In the genomic region with DNA sequence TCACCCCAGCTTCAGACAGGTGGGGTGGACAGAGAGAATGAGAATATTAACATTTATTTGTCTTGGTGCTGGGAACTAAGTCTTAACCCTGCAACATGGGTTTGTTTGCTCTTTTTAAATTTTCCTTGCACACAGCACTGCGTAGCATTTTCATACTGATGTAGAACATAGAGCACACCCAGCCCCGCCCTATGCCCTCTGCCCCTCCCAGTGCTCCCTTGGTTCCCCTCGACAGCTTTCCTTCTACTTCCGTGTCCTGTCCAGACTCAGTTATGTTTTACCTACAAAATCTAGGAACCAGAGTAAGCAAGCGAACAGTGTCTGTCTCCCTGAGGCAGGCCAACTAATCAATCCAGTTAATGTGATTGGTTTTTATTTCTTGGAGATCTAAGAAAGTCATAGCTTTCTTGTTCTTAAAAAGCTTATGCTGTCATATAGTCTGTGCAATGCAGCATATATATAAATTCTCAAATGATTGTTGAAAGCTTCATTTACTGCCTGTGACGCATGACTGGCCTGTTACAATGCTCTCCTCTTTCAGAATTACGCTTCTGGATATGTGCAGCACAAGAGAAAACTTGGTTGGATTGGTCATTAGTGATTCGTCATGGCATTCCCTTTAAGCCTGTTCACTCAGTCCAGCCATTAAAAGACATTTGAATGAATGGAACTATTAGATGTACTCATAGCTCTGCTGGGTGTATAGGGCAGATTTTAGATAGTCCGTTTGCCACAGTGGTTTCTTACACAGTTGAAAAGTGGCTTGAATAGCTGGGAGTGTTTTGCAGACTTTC, we compare ENCODE assay signal across 23 mouse cellular contexts. TPM values are rescaled to one million over a fixed set of nuclear protein-coding genes. Genes with fewer than 3 reads are reported as not detected.
DNase-seq lines count a peak whose midpoint lies in the region; ATAC-seq and TF ChIP-seq lines count a peak whose summit lies in the region.
"Had no signal": no experiment of that assay in that cellular context is flagged by ENCODE, and none has a peak within 500 bp of the region (broad histone marks: within the 10 kb centered on the region; RNA-seq: fewer than 3 reads in every experiment).

No protein-coding gene starts in this region.

- no peak overlapping the region for H3K27ac ChIP-seq in forebrain, embryonic 11.5 days (ENCODE audit: low read depth, low read length)
- no peak overlapping the region for H3K27ac ChIP-seq in forebrain, postnatal 0 days (ENCODE audit: low read depth, low read length)
- no peak overlapping the region for H3K27ac ChIP-seq in liver, embryonic 14.5 days
- H3K27ac ChIP-seq in liver, embryonic 16.5 days (ENCODE audit: low read length), result no peak overlapping the region
- no peak overlapping the region for H3K27ac ChIP-seq in stomach, postnatal 0 days (replicated peaks)
- H3K27ac ChIP-seq: heart, embryonic 15.5 days; hindbrain, embryonic 10.5 days; kidney, embryonic 15.5 days; limb, embryonic 13.5 days had no signal

- H3K4me3 ChIP-seq in forebrain, embryonic 11.5 days (ENCODE audit: low read depth, low read length), result no peak overlapping the region
- no peak overlapping the region for H3K4me3 ChIP-seq in forebrain, postnatal 0 days (ENCODE audit: low read depth, low read length)
- H3K4me3 ChIP-seq in liver, embryonic 14.5 days (ENCODE audit: insufficient read depth in 1 of 2, low read depth in 2 of 2, low read length in 2 of 2), result no peak overlapping the region
- H3K4me3 ChIP-seq in liver, embryonic 16.5 days (ENCODE audit: low read depth, low read length), result no peak overlapping the region
- H3K4me3 ChIP-seq in stomach, postnatal 0 days (ENCODE audit: low read depth, low read length), result no peak overlapping the region
- H3K4me3 ChIP-seq: heart, embryonic 15.5 days; hindbrain, embryonic 10.5 days; kidney, embryonic 15.5 days; limb, embryonic 13.5 days had no signal

- 0 out of 2 replicates have a peak, but pooled peaks cover 3% of the 10 kb centered on the region for H3K4me1 ChIP-seq in forebrain, embryonic 11.5 days (replicated peaks; ENCODE audit: control insufficient read depth, insufficient read depth, low read length)
- H3K4me1 ChIP-seq in forebrain, postnatal 0 days (ENCODE audit: insufficient read depth), result no peaks in the 10 kb centered on the region
- peaks cover 2 to 4% of the 10 kb centered on the region in 2 experiments; a peak in 2 of 4 replicates for H3K4me1 ChIP-seq in liver, embryonic 14.5 days (replicated peaks; ENCODE audit: control insufficient read depth in 2 of 2, insufficient read depth in 2 of 2, low read length in 1 of 2)
- peaks cover 5% of the 10 kb centered on the region; the same call in 1 of the 2 replicates for H3K4me1 ChIP-seq in liver, embryonic 16.5 days (ENCODE audit: control insufficient read depth, low read depth, low read length)
- no peaks in the 10 kb centered on the region for H3K4me1 ChIP-seq in stomach, postnatal 0 days (replicated peaks; ENCODE audit: control insufficient read depth, insufficient read depth)
- H3K4me1 ChIP-seq: hindbrain, embryonic 10.5 days; kidney, embryonic 15.5 days; limb, embryonic 13.5 days had no signal

- H3K9ac ChIP-seq in forebrain, embryonic 11.5 days (ENCODE audit: low read length), result no peak overlapping the region
- H3K9ac ChIP-seq in forebrain, postnatal 0 days, result no peak overlapping the region
- no peak overlapping the region for H3K9ac ChIP-seq in liver, embryonic 14.5 days (replicated peaks)
- no peak overlapping the region for H3K9ac ChIP-seq in liver, embryonic 16.5 days (ENCODE audit: low read depth, low read length)
- no peak overlapping the region for H3K9ac ChIP-seq in stomach, postnatal 0 days (ENCODE audit: low read length)
- H3K9ac ChIP-seq: heart, embryonic 15.5 days; kidney, embryonic 15.5 days; limb, embryonic 13.5 days had no signal

- H3K9me3 ChIP-seq in forebrain, embryonic 11.5 days (ENCODE audit: control insufficient read depth, low read length), result no peaks in the 10 kb centered on the region
- no peaks in the 10 kb centered on the region for H3K9me3 ChIP-seq in forebrain, postnatal 0 days (ENCODE audit: low read length)
- no peaks in the 10 kb centered on the region for H3K9me3 ChIP-seq in liver, embryonic 14.5 days (ENCODE audit: control insufficient read depth, low read length)
- no peaks in the 10 kb centered on the region for H3K9me3 ChIP-seq in liver, embryonic 16.5 days (replicated peaks; ENCODE audit: control insufficient read depth, low read length)
- H3K9me3 ChIP-seq in stomach, postnatal 0 days (ENCODE audit: control insufficient read depth, low read length), result no peaks in the 10 kb centered on the region
- H3K9me3 ChIP-seq: heart, embryonic 15.5 days; hindbrain, embryonic 10.5 days; kidney, embryonic 15.5 days; limb, embryonic 13.5 days had no signal

- H3K27me3 ChIP-seq in forebrain, embryonic 11.5 days (ENCODE audit: control insufficient read depth, insufficient read depth, low read length), result no peaks in the 10 kb centered on the region
- no peaks in the 10 kb centered on the region for H3K27me3 ChIP-seq in forebrain, postnatal 0 days (ENCODE audit: insufficient read depth, low read length)
- no peaks in the 10 kb centered on the region for H3K27me3 ChIP-seq in liver, embryonic 14.5 days (ENCODE audit: control insufficient read depth, insufficient read depth, low read length)
- H3K27me3 ChIP-seq in liver, embryonic 16.5 days (ENCODE audit: control insufficient read depth, insufficient read depth, low read depth, low read length), result no peaks in the 10 kb centered on the region
- H3K27me3 ChIP-seq in stomach, postnatal 0 days (ENCODE audit: control insufficient read depth, insufficient read depth, low read length), result no peaks in the 10 kb centered on the region
- H3K27me3 ChIP-seq: heart, embryonic 15.5 days; kidney, embryonic 15.5 days; limb, embryonic 13.5 days had no signal

- ATAC-seq in forebrain, embryonic 11.5 days (replicated peaks; ENCODE audit: low FRiP score), result 0 out of 2 replicates have a peak, but pooled peaks have one; percentile 7
- ATAC-seq in forebrain, postnatal 0 days, result no peak
- ATAC-seq in liver, embryonic 14.5 days (ENCODE audit: insufficient read depth), result peak; percentile 45
- ATAC-seq in liver, embryonic 16.5 days (ENCODE audit: low read depth), result peak; percentile 41
- peak; percentile 42; the same call in 1 of the 2 replicates for ATAC-seq in stomach, postnatal 0 days (ENCODE audit: low FRiP score, low TSS enrichment)
- ATAC-seq: CD4-positive, CD25-positive, alpha-beta regulatory T cell, adult 4 months; hindbrain, embryonic 16.5 days had no signal

- no peak overlapping the region for H3K4me2 ChIP-seq in forebrain, embryonic 11.5 days (ENCODE audit: low read depth, low read length, severe bottlenecking)
- H3K4me2 ChIP-seq in forebrain, postnatal 0 days (ENCODE audit: low read depth), result no peak overlapping the region
- no peak overlapping the region for H3K4me2 ChIP-seq in liver, embryonic 14.5 days (ENCODE audit: low read depth)
- H3K4me2 ChIP-seq in liver, embryonic 16.5 days (ENCODE audit: low read depth, low read length), result no peak overlapping the region
- H3K4me2 ChIP-seq in stomach, postnatal 0 days (replicated peaks; ENCODE audit: low read depth), result no peak overlapping the region
- H3K4me2 ChIP-seq: heart, embryonic 15.5 days; kidney, embryonic 15.5 days; limb, embryonic 13.5 days had no signal

- H3K36me3 ChIP-seq in forebrain, embryonic 11.5 days (ENCODE audit: control insufficient read depth, insufficient read depth, low read length), result no peaks in the 10 kb centered on the region
- H3K36me3 ChIP-seq in forebrain, postnatal 0 days (ENCODE audit: insufficient read depth), result peaks cover 12% of the 10 kb centered on the region
- H3K36me3 ChIP-seq in liver, embryonic 14.5 days (replicated peaks; ENCODE audit: control insufficient read depth, insufficient read depth, low read depth), result peaks cover 16% of the 10 kb centered on the region
- peaks cover 21% of the 10 kb centered on the region for H3K36me3 ChIP-seq in liver, embryonic 16.5 days (ENCODE audit: control insufficient read depth, insufficient read depth)
- peaks cover 6% of the 10 kb centered on the region; the same call in 1 of the 2 replicates for H3K36me3 ChIP-seq in stomach, postnatal 0 days (ENCODE audit: control insufficient read depth, insufficient read depth, low read length)

- TF ChIP-seq CTCF in forebrain, postnatal 0 days (IDR thresholded peaks at IDR 0.05; ENCODE audit: low read depth), result no peak
- TF ChIP-seq CTCF in liver, embryonic 14.5 days (IDR thresholded peaks at IDR 0.05; ENCODE audit: low read depth), result no peak
- no peak for TF ChIP-seq CTCF in stomach, postnatal 0 days (IDR thresholded peaks at IDR 0.05; ENCODE audit: low read depth)

- WGBS in forebrain, embryonic 11.5 days, result 64% methylated on average over 9 of the region's 9 CpGs
- WGBS in forebrain, postnatal 0 days, result 53% methylated on average over 9 of the region's 9 CpGs
- WGBS in liver, embryonic 14.5 days (ENCODE audit: insufficient replicate concordance), result 75% methylated on average over 9 of the region's 9 CpGs
- 67% methylated on average over 9 of the region's 9 CpGs for WGBS in liver, embryonic 16.5 days (ENCODE audit: insufficient replicate concordance)
- WGBS in stomach, postnatal 0 days, result 76% methylated on average over 9 of the region's 9 CpGs

- DNase-seq in forebrain, embryonic 11.5 days (ENCODE audit: low spot score), result no peak
- DNase-seq in forebrain, postnatal 0 days, result no peak
- no peak for DNase-seq in liver, embryonic 14.5 days (ENCODE audit: low read depth in 3 of 3, low spot score in 3 of 3)
- no peak for DNase-seq in liver
- DNase-seq in stomach, postnatal 0 days (ENCODE audit: low spot score), result no peak
- no peak for DNase-seq in layer of hippocampus, adult 9-11 months
- DNase-seq in adrenal gland, adult 18-20 months (ENCODE audit: low spot score in 2 of 2), result no peak
- DNase-seq: adrenal gland, adult 8-10 months; cerebellum, adult 8-10 months; gastrocnemius, postnatal 36 days; kidney, adult 11 months; kidney, postnatal 36 days; lung, adult 2 months; lung, postnatal 14 days; thymus, adult 2 months; thymus, postnatal 4 days had no signal

- no peak for TF ChIP-seq EP300 in liver, embryonic 14.5 days (IDR thresholded peaks at IDR 0.05; ENCODE audit: low read depth)
- TF ChIP-seq EP300 in stomach, postnatal 0 days (optimal IDR thresholded peaks at IDR 0.05), result no peak

RNA-seq across cellular contexts. Expression of gene Selenof, which starts 23.1 kb away (rescaled TPM):
- 385 and 409 TPM in 2 replicates for polyA plus RNA-seq in forebrain, embryonic 11.5 days (2014; fragmentation: Nextera tagmentation; extraction: Ambion mirVana)
- 347 and 486 TPM in 2 replicates for total RNA-seq in forebrain, postnatal 0 days (2014; rRNA removed)
- polyA plus RNA-seq in forebrain, postnatal 0 days (2015; fragmentation: Nextera tagmentation; extraction: Ambion mirVana), result 660 and 719 TPM in 2 replicates
- polyA plus RNA-seq in liver, embryonic 14.5 days (2012; rRNA removed), result 72.6 and 141 TPM in 2 replicates
- polyA plus RNA-seq in liver, embryonic 14.5 days (2014; fragmentation: Nextera tagmentation; extraction: Ambion mirVana), result 243 and 263 TPM in 2 replicates
- 272 and 287 TPM in 2 replicates for polyA plus RNA-seq in liver, embryonic 16.5 days (2015; fragmentation: Nextera tagmentation; extraction: Ambion mirVana)
- 546 and 560 TPM in 2 replicates for polyA plus RNA-seq in stomach, postnatal 0 days (2015; fragmentation: Nextera tagmentation; extraction: Ambion mirVana)
- total RNA-seq in adrenal gland, adult 18-20 months (2021), result 100 to 1,000 TPM; 324 to 336 TPM

RNA-seq across cellular contexts. Expression of gene Hs2st1, which starts 23.2 kb away (rescaled TPM):
- 25.3 and 26.8 TPM in 2 replicates for polyA plus RNA-seq in forebrain, embryonic 11.5 days (2014; fragmentation: Nextera tagmentation; extraction: Ambion mirVana)
- 47.1 and 57.7 TPM in 2 replicates for total RNA-seq in forebrain, postnatal 0 days (2014; rRNA removed)
- polyA plus RNA-seq in forebrain, postnatal 0 days (2015; fragmentation: Nextera tagmentation; extraction: Ambion mirVana), result 9.9 and 14.1 TPM in 2 replicates
- 1.9 and 2.5 TPM in 2 replicates for polyA plus RNA-seq in liver, embryonic 14.5 days (2012; rRNA removed)
- polyA plus RNA-seq in liver, embryonic 14.5 days (2014; fragmentation: Nextera tagmentation; extraction: Ambion mirVana), result 1.7 TPM in 2 replicates
- 1.4 and 1.6 TPM in 2 replicates for polyA plus RNA-seq in liver, embryonic 16.5 days (2015; fragmentation: Nextera tagmentation; extraction: Ambion mirVana)
- 5.1 and 5.8 TPM in 2 replicates for polyA plus RNA-seq in stomach, postnatal 0 days (2015; fragmentation: Nextera tagmentation; extraction: Ambion mirVana)
- total RNA-seq in adrenal gland, adult 18-20 months (2021), result 10 to 100 TPM; 13.9 to 14.7 TPM
